Mouse (Mus musculus) monocyte, adult 5-6 weeks (primary cell): ENCODE results near the gene C1galt1c1. TPM values are rescaled to one million over a fixed set of nuclear protein-coding genes. Genes with fewer than 3 reads are reported as not detected.

Source experiments
- total RNA-seq: library from RNA; stranded (forward); fragments of 200-1000, 200-491, 200-594 nt; gene quantifications from 3 replicates; pipeline ENCODE4 v1.2.3, GENCODE M21; 2017

The C1galt1c1 gene
- total RNA-seq, 1 experiment from 2014 or later: 62.2 TPM

Other genes with a start within 250 kb of the C1galt1c1 start
- gene Lamp2, start 178.6 kb downstream of the C1galt1c1 start, total RNA-seq: 180 to 255 TPM (median 225 TPM) in 3 replicates
- gene Cul4b, start 58.9 kb downstream of the C1galt1c1 start, total RNA-seq: 24.5 to 36.9 TPM (median 33.7 TPM) in 3 replicates
- 38.2 to 46.4 TPM (median 40.0 TPM) in 3 replicates for gene Mcts1, start 34.5 kb downstream of the C1galt1c1 start, total RNA-seq
- not detected in 3 replicates for gene 6030498E09Rik, start 137.6 kb upstream of the C1galt1c1 start, total RNA-seq